Comparison of ENCODE assay signal across 8 mouse cellular contexts in genomic region chr19:4201291-4201909, GRCm38 (mm10). TPM values are rescaled to one million over a fixed set of nuclear protein-coding genes. Genes with fewer than 3 reads are reported as not detected.
A peak's percentile ranks its signal among the peaks of the same experiment; 100 is the strongest.
DNase-seq lines count a peak whose midpoint lies in the region; ATAC-seq and TF ChIP-seq lines count a peak whose summit lies in the region.

Gene Rad9a (minus strand): TSS chr19:4201662.

- peak within 1 kb of the TSS; percentile 71 for H3K9ac ChIP-seq in heart, embryonic 15.5 days
- H3K9ac ChIP-seq in liver, embryonic 14.5 days (replicated peaks): peak within 1 kb of the TSS; percentile 96
- peak within 1 kb of the TSS; percentile 73 for H3K9ac ChIP-seq in neural tube, embryonic 11.5 days (ENCODE audit: low read length)
- H3K9ac ChIP-seq in stomach, postnatal 0 days (ENCODE audit: low read length): peak within 1 kb of the TSS; percentile 77

- WGBS in forebrain, embryonic 10.5 days: under 1% methylated on average over 34 of the region's 34 CpGs
- WGBS in heart, embryonic 15.5 days: under 1% methylated on average over 34 of the region's 34 CpGs
- 0% methylated on average over 34 of the region's 34 CpGs for WGBS in liver, embryonic 14.5 days (ENCODE audit: insufficient replicate concordance)
- WGBS in neural tube, embryonic 11.5 days: under 1% methylated on average over 34 of the region's 34 CpGs
- WGBS in stomach, postnatal 0 days: under 1% methylated on average over 34 of the region's 34 CpGs

- peak within 1 kb of the TSS; percentile 93 for H3K27ac ChIP-seq in forebrain, embryonic 10.5 days
- peak within 1 kb of the TSS; percentile 74 for H3K27ac ChIP-seq in heart, embryonic 15.5 days
- H3K27ac ChIP-seq in liver, embryonic 14.5 days: peak within 1 kb of the TSS; percentile 79
- H3K27ac ChIP-seq in neural tube, embryonic 11.5 days (ENCODE audit: low read depth, low read length): no peak within 1 kb of the TSS
- peak within 1 kb of the TSS; percentile 73 for H3K27ac ChIP-seq in stomach, postnatal 0 days (replicated peaks)

- peak within 1 kb of the TSS; percentile 85 for H3K4me3 ChIP-seq in forebrain, embryonic 10.5 days
- H3K4me3 ChIP-seq in heart, embryonic 15.5 days: peak within 1 kb of the TSS; percentile 66
- peak within 1 kb of the TSS; percentile 89 to 91 for H3K4me3 ChIP-seq in liver, embryonic 14.5 days (ENCODE audit: insufficient read depth in 1 of 2, low read depth in 2 of 2, low read length in 2 of 2)
- H3K4me3 ChIP-seq in neural tube, embryonic 11.5 days (ENCODE audit: low read depth, low read length): peak within 1 kb of the TSS; percentile 65
- peak within 1 kb of the TSS; percentile 54 for H3K4me3 ChIP-seq in stomach, postnatal 0 days (ENCODE audit: low read depth, low read length)

- TF ChIP-seq CTCF in liver, embryonic 14.5 days (IDR thresholded peaks at IDR 0.05; ENCODE audit: low read depth): no peak
- 0 out of 2 replicates have a peak, but pooled peaks have one; percentile 18 for TF ChIP-seq CTCF in stomach, postnatal 0 days (IDR thresholded peaks at IDR 0.05; ENCODE audit: low read depth)

- no peaks in the 10 kb centered on the region for H3K9me3 ChIP-seq in forebrain, embryonic 10.5 days
- H3K9me3 ChIP-seq in heart, embryonic 15.5 days (replicated peaks): no peaks in the 10 kb centered on the region
- H3K9me3 ChIP-seq in liver, embryonic 14.5 days (ENCODE audit: control insufficient read depth, low read length): no peaks in the 10 kb centered on the region
- H3K9me3 ChIP-seq in neural tube, embryonic 11.5 days (ENCODE audit: control insufficient read depth, low read length): no peaks in the 10 kb centered on the region
- H3K9me3 ChIP-seq in stomach, postnatal 0 days (ENCODE audit: control insufficient read depth, low read length): no peaks in the 10 kb centered on the region

- H3K4me1 ChIP-seq in forebrain, embryonic 10.5 days: peaks cover 43% of the 10 kb centered on the region
- H3K4me1 ChIP-seq in heart, embryonic 15.5 days (replicated peaks): peaks cover 30% of the 10 kb centered on the region
- H3K4me1 ChIP-seq in liver, embryonic 14.5 days (replicated peaks; ENCODE audit: control insufficient read depth in 2 of 2, insufficient read depth in 2 of 2, low read length in 1 of 2): peaks cover 8 to 23% of the 10 kb centered on the region in 2 experiments
- H3K4me1 ChIP-seq in neural tube, embryonic 11.5 days (ENCODE audit: control insufficient read depth, insufficient read depth, low read length): peaks cover 4% of the 10 kb centered on the region
- H3K4me1 ChIP-seq in stomach, postnatal 0 days (replicated peaks; ENCODE audit: control insufficient read depth, insufficient read depth): peaks cover 4% of the 10 kb centered on the region

- TF ChIP-seq EP300 in liver, embryonic 14.5 days (IDR thresholded peaks at IDR 0.05; ENCODE audit: low read depth): no peak
- TF ChIP-seq EP300 in stomach, postnatal 0 days (optimal IDR thresholded peaks at IDR 0.05): no peak

- H3K27me3 ChIP-seq in forebrain, embryonic 10.5 days (ENCODE audit: poor library complexity, severe bottlenecking): peaks cover 31% of the 10 kb centered on the region
- H3K27me3 ChIP-seq in heart, embryonic 15.5 days: peaks cover 10% of the 10 kb centered on the region
- no peaks in the 10 kb centered on the region; the same call in none of the 2 replicates for H3K27me3 ChIP-seq in liver, embryonic 14.5 days (ENCODE audit: control insufficient read depth, insufficient read depth, low read length)
- no peaks in the 10 kb centered on the region for H3K27me3 ChIP-seq in neural tube, embryonic 11.5 days (ENCODE audit: control insufficient read depth, insufficient read depth, low read length)
- H3K27me3 ChIP-seq in stomach, postnatal 0 days (ENCODE audit: control insufficient read depth, insufficient read depth, low read length): no peaks in the 10 kb centered on the region; the same call in 1 of the 2 replicates

- DNase-seq in CD8-positive naive resting alpha-beta T cell, adult 2 months (ENCODE audit: low read depth in 2 of 2, low spot score in 2 of 2): peak; percentile 77 to 86
- peak; percentile 97 for DNase-seq in c-Kit-positive CD71-negative TER-119-negative erythroid progenitor cells, embryonic 14.5 days (ENCODE audit: low read depth)
- peak; percentile 98 for DNase-seq in forebrain, embryonic 10.5 days (ENCODE audit: extremely low spot score, low spot score)
- peak; percentile 99 for DNase-seq in kidney, postnatal 25 days
- DNase-seq in liver, embryonic 14.5 days (ENCODE audit: low read depth in 3 of 3, low spot score in 3 of 3): peak; percentile 98
- DNase-seq in neural tube, embryonic 11.5 days (ENCODE audit: low spot score): peak; percentile 96
- DNase-seq in stomach, postnatal 0 days (ENCODE audit: low spot score): peak; percentile 96

- ATAC-seq in heart, embryonic 15.5 days (replicated peaks; ENCODE audit: insufficient number of reproducible peaks, insufficient read depth, low FRiP score, low read depth): peak; percentile 73
- peak; percentile 86 for ATAC-seq in liver, embryonic 14.5 days (ENCODE audit: insufficient read depth)
- ATAC-seq in neural tube, embryonic 11.5 days (ENCODE audit: insufficient read depth, low FRiP score, low TSS enrichment): peak; percentile 75
- peak; percentile 79 for ATAC-seq in stomach, postnatal 0 days (ENCODE audit: low FRiP score, low TSS enrichment)

- peak within 1 kb of the TSS; percentile 92 for H3K4me2 ChIP-seq in heart, embryonic 15.5 days
- H3K4me2 ChIP-seq in liver, embryonic 14.5 days (ENCODE audit: low read depth): peak within 1 kb of the TSS; percentile 98
- peak within 1 kb of the TSS; percentile 75 for H3K4me2 ChIP-seq in neural tube, embryonic 11.5 days (ENCODE audit: low read depth)
- H3K4me2 ChIP-seq in stomach, postnatal 0 days (replicated peaks; ENCODE audit: low read depth): peak within 1 kb of the TSS; percentile 92

- H3K36me3 ChIP-seq in forebrain, embryonic 10.5 days (replicated peaks): peaks cover 42% of the 10 kb centered on the region
- peaks cover 15% of the 10 kb centered on the region for H3K36me3 ChIP-seq in heart, embryonic 15.5 days
- H3K36me3 ChIP-seq in liver, embryonic 14.5 days (replicated peaks; ENCODE audit: control insufficient read depth, insufficient read depth, low read depth): peaks cover 22% of the 10 kb centered on the region
- H3K36me3 ChIP-seq in neural tube, embryonic 11.5 days (ENCODE audit: control insufficient read depth, insufficient read depth, low read length): no peaks in the 10 kb centered on the region; the same call in 1 of the 2 replicates
- H3K36me3 ChIP-seq in stomach, postnatal 0 days (ENCODE audit: control insufficient read depth, insufficient read depth, low read length): peaks cover 4% of the 10 kb centered on the region

RNA-seq across cellular contexts. Expression of gene Rad9a, which starts in this region (rescaled TPM):
- 57.4 and 67.1 TPM in 2 replicates for polyA plus RNA-seq in forebrain, embryonic 10.5 days (2016; fragmentation: Nextera tagmentation; extraction: Ambion mirVana)
- polyA plus RNA-seq in heart, embryonic 15.5 days (2015; fragmentation: Nextera tagmentation; extraction: Ambion mirVana): 17.3 and 24.1 TPM in 2 replicates
- 20.8 and 21.4 TPM in 2 replicates for polyA plus RNA-seq in liver, embryonic 14.5 days (2012; rRNA removed)
- polyA plus RNA-seq in liver, embryonic 14.5 days (2014; fragmentation: Nextera tagmentation; extraction: Ambion mirVana): 14.3 and 16.8 TPM in 2 replicates
- 39.1 and 45.8 TPM in 2 replicates for polyA plus RNA-seq in neural tube, embryonic 11.5 days (2014; fragmentation: Nextera tagmentation; extraction: Ambion mirVana)
- 11.0 and 11.3 TPM in 2 replicates for polyA plus RNA-seq in stomach, postnatal 0 days (2015; fragmentation: Nextera tagmentation; extraction: Ambion mirVana)
